Mouse (Mus musculus) cortical plate, adult 2 months (tissue): Measurements from ENCODE around the gene Foxp3. TPM values are rescaled to one million over a fixed set of nuclear protein-coding genes. Genes with fewer than 3 reads are reported as not detected.

Experiments
- H3K27ac ChIP-seq: fragments of 200-500 bp; 2 replicates; pipeline ENCODE4 v1.5.1; 2012; ENCODE audit warnings: low read length, control low read depth, inconsistent platforms; ENCODE audit not compliant: insufficient read depth
- H3K4me1 ChIP-seq: fragments of 200-500 bp; 2 replicates; pipeline ENCODE4 v1.6.1; 2011; ENCODE audit warnings: low read length; ENCODE audit not compliant: control insufficient read depth, insufficient read depth
- H3K4me3 ChIP-seq: fragments of 200-500 bp; 2 replicates; pipeline ENCODE4 v1.5.1; 2011; ENCODE audit warnings: mild to moderate bottlenecking, low read length, control low read depth; ENCODE audit not compliant: insufficient read depth
- CTCF ChIP-seq: fragments of 200-500 bp; IDR thresholded peaks from 2 replicates; pipeline ENCODE4 v1.5.1; 2011; ENCODE audit warnings: mild to moderate bottlenecking, control low read depth, low read length; ENCODE audit not compliant: insufficient read depth; ENCODE audit errors: extremely low read depth
- POLR2A ChIP-seq: fragments of 200-500 bp; IDR thresholded peaks from 2 replicates; pipeline ENCODE4 v1.6.1; 2011; ENCODE audit warnings: mild to moderate bottlenecking, low read length, control low read depth; ENCODE audit not compliant: insufficient read depth; ENCODE audit errors: extremely low read depth
- polyA plus RNA-seq: library from polyadenylated mRNA; depleted of rRNA; stranded (reverse); fragments of >200 nt; gene quantifications from 2 replicates; pipeline ENCODE4 v1.2.3, GENCODE M21; 2012; rRNA removed

The Foxp3 gene
- 0.04 TPM in 1 of 2 replicates, not detected in the other for polyA plus RNA-seq

DNA sequence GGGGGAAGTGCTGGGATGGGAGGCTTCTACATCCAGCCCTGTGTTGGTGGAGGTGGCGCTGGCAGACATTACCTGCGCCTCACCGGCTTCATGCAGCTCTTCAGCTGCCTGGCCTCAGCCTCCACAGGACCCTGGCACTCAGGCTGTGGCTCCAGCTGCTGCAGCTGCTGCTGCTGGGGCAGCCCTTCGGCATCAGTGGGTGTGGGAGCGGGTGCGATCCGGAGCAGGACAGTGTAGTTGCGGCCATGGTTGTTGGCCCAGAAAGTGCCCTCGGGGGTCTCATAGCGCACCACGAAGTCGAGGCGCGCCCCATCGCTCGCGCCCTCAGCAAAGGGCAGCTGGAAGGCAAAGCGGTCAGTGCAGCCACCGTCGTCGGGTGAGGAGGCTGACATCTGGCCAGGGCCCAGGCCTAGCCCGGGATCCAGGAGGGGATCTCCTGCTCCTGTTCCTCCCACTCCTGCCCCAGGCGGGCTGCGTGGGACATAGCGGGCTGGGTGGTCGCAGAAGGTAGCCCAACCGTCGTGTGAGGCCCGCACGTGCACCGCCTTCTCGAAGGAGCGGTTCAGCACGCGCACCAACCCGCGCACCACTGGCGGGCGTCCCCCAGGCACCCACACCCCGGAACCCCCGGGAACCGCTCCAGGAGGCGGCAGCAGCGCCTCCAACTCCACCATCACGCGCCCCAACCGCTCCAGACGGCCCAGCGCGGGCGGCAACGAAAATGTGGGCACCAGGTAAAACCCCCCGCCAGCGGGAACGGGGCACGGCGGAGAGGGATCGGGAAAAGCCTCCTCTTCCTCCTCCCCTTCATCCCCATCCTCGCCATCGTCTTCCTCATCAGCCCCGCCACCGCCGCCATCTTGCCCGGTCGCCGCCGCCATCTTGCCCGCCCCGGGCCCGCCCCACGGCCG is at the start of gene Foxp3:
Gene Foxp3, plus strand, starts transcription at position 469 of the 911 bp plus-strand sequence.
- Histone ChIP-seq H3K4me1 (peaks cover 5% of the 10 kb centered on the region; the same call in 1 of the 2 replicates), H3K4me3 (peak within 1 kb of the TSS; percentile 55), H3K27ac (peak within 1 kb of the TSS; percentile 91)
- TF ChIP-seq CTCF (no peak), POLR2A (no peak)

DNA sequence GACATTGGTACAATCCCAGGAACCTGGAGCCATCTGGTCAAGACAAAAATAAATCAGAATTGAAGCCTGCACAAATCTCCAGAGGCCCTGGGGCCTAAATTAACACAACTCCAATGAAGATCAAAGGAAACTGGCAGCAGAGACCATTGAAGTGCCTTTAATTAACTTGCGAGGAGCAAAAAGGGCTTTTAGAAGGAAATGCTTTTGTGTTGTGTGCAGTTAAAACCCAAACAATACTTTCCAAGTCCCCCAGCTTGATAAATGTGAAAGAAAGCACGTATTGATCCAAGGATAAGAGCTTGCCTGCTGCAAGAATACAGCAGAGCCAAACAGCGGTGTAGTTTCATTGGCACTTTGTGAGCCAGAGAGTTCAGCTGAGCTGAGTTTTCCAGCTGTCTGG is 48.5 kb upstream of the Foxp3 start:
- Histone ChIP-seq H3K4me3 (no peak overlapping the region), H3K27ac (no peak overlapping the region), H3K4me1 (no peaks in the 10 kb centered on the region)
- no peak for TF ChIP-seq CTCF
- TF ChIP-seq POLR2A = no peak

DNA sequence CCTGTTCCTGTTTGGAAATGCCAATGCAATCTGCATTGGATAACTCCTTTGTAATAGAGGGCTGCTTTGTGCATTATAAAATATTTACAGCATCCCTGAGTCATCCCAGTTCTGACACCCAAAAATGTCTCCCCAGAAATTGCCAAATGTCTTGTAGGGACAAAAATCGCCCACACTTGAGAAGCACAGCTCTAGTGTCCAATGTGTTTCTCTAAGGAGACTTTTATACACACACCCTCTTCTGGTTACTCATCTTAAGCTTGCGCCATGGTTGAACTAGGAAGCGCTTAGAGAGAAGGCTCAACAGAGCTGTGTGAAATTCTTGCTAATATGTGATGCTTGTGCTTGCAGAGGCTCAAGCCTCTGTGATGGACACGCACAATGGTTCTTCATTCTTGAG is 20.0 kb upstream of the Foxp3 start:
- H3K27ac ChIP-seq = no peak overlapping the region
- no peak overlapping the region for H3K4me3 ChIP-seq
- no peaks in the 10 kb centered on the region for H3K4me1 ChIP-seq
- TF ChIP-seq POLR2A (no peak), CTCF (no peak)

DNA sequence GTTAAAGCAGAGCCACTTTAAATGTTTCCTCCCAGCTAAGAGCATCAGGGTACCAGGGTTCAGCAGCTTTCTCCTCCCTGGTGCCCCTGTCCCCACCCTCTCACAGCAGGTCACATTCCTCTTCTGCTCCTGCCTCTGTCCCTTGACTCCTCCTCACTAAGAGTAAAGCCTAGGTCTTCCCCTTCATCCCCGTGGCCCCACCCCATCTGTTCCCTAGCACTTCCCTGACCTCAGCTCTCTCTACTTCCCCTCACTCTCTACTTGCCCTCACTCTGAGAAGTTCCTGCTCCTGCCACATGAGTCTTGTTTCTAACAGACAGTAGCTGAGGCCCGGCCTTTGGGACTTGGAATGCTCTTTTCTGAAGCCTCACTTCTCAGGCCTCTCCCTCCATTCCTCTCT is 10.4 kb upstream of the Foxp3 start:
- Histone ChIP-seq H3K27ac (no peak overlapping the region), H3K4me3 (no peak overlapping the region), H3K4me1 (no peaks in the 10 kb centered on the region)
- TF ChIP-seq POLR2A (no peak), CTCF (no peak)

DNA sequence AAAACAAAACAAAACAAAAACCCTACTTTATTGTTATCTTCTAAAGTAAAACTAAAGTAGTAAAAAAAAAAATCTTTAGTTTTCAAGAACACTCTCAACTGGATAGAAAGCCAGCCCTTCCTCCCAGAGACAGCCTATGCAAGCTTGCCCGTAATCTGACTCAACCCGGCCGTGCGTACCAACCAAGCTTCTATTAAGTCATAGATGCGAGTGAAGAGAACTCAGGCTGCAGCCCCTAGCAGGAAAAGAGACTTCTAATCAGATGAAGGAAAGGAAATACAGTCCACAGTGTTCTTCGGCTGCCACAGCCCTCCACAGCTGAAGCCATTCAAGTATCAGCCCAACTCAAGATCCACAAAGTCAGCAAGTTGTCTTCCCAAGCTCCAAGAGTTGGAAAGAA is 7.1 kb upstream of the Foxp3 start:
- Histone ChIP-seq H3K27ac (no peak overlapping the region), H3K4me1 (no peaks in the 10 kb centered on the region), H3K4me3 (no peak overlapping the region)
- TF ChIP-seq POLR2A (no peak), CTCF (no peak)

DNA sequence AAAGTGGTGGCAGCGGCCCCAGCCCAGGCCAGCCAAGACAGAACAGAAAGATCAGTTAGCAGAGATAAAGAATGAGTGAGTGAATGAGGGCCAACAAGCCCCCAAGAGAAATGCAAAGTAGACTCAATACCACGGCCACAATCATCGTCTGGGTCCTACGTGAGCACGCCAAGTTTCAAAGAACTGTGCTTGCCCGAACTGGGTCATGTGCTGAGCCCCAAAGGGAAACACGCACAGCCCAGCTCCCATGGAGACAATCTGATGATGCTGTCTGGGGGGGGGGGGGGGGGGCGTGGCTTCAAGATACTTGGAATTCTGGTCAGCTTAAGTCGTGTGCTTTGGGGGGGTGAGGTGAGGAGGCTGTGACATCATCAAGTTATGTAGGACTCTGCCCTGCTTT is 6.0 kb upstream of the Foxp3 start:
- TF ChIP-seq POLR2A (no peak), CTCF (no peak)
- Histone ChIP-seq H3K27ac (no peak overlapping the region), H3K4me1 (peaks cover 1% of the 10 kb centered on the region; the same call in 1 of the 2 replicates), H3K4me3 (no peak overlapping the region)

DNA sequence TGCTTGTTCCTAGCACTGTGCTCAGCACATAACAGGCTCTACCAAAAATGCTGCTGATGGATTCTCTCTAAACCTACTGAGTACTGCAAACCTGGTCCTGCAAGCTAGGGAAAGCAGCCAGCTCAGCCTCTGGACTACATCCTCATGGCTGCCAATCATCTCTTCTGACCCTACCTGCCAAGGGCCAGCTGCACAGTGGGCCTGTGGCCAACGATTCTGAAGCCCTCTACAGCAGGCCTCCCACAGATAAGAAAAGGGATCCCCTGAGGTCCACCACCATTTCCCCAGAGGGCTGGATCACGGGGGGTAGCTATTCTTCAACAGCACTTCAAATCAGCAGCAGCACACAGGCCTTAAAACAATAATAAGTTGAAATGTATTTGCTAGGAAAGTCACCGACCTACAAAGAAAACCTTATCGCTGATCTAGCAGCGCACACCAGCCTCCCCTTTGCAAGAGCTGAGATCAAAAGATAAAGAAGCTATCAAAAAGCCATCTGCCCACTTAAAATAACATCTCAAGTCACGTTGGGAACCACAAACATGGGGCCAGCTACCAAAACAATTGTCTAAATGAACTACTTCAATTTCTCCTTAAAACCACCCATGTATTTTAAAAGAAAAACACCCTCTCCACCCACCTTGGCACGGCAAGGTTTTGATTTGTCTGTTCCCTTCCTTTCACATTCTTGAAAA is 2.8 kb upstream of the Foxp3 start:
- Histone ChIP-seq H3K27ac (no peak overlapping the region), H3K4me1 (peaks cover 5% of the 10 kb centered on the region; the same call in 1 of the 2 replicates), H3K4me3 (no peak overlapping the region)
- TF ChIP-seq POLR2A = no peak
- no peak for TF ChIP-seq CTCF

DNA sequence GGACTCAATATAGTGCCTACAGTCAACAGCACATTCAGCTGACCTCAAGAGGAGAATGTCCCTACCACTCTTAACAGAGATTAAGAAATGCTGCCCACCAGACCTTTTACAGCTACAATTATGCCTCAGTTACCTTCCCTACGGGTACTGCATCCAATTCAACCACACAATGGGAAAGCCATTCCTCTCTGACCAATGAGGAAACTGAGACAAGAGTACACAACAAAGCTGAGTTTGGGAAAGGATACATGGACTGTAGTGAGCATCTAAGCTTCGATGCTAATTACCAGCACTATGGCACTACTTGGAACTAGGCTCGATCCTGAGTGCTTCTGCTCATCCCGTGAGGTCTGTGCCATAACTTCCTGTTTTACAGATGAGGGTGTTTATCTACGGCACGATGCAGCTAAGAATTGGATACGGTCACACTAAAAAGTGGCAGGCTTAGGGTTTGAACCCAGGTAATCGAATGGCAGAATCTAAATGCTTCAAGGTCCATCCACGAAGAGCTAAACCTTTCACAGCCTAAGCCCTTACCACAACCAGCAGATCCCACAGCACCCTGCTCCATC is 1.8 kb upstream of the Foxp3 start:
- Histone ChIP-seq H3K4me3 (no peak overlapping the region), H3K4me1 (peaks cover 5% of the 10 kb centered on the region; the same call in 1 of the 2 replicates), H3K27ac (no peak overlapping the region)
- TF ChIP-seq CTCF = no peak
- no peak for TF ChIP-seq POLR2A

DNA sequence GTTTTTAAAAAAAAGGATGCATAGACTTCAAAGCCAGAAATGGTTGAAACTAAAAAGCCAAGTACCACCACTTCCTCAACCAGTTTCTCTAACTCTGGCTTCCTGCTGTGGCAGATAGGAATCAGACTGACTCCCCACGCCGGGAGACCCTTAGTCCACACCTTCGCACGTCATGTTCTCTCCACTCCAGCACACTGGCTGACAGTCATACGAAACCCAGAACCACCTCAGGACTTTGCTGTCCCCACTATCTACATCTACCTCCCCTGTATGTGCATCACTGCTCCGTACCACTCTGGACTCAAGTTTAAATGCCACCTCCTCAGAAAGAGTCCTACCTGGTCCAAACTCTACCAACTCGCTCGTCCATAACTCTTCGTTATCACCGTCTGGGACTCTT is 978 bp upstream of the Foxp3 start:
- H3K4me3 ChIP-seq = no peak overlapping the region
- H3K4me1 ChIP-seq = peaks cover 5% of the 10 kb centered on the region; the same call in 1 of the 2 replicates
- TF ChIP-seq CTCF = no peak
- TF ChIP-seq POLR2A = no peak
- no peak overlapping the region for H3K27ac ChIP-seq
